Mouse (Mus musculus): ENCODE measurements around the gene E2f3. TPM values are rescaled to one million over a fixed set of nuclear protein-coding genes. Genes with fewer than 3 reads are reported as not detected.

The E2f3 gene
- polyA plus RNA-seq, 1 experiment from 2014 or later = 8.4 TPM

- H3K9me3 ChIP-seq (ENCODE audit: control insufficient read depth, low read length) = 0 out of 2 replicates have a peak, but pooled peaks cover 6% of the 10 kb centered on the region
- H3K36me3 ChIP-seq (ENCODE audit: control insufficient read depth, insufficient read depth, low read length) = peaks cover 49% of the 10 kb centered on the region
- ATAC-seq (ENCODE audit: insufficient number of reproducible peaks, insufficient read depth, low FRiP score, low read depth) = no peak
- H3K27ac ChIP-seq (replicated peaks in 1 of 2; ENCODE audit: control insufficient read depth in 1 of 2, insufficient read depth in 1 of 2, low read depth in 2 of 2, low read length in 2 of 2) = no peak overlapping the region
- no peaks in the 10 kb centered on the region for H3K27me3 ChIP-seq (ENCODE audit: control insufficient read depth, insufficient read depth, low read length)
- H3K4me3 ChIP-seq (ENCODE audit: control insufficient read depth in 1 of 2, insufficient read depth in 1 of 2, low read depth in 1 of 2, low read length in 2 of 2) = no peak overlapping the region
- no peaks in the 10 kb centered on the region for H3K4me1 ChIP-seq (ENCODE audit: control insufficient read depth in 2 of 2, insufficient read depth in 2 of 2, low read length in 2 of 2)
- 92% methylated on average over 10 of the region's 10 CpGs for WGBS
- no peak overlapping the region for H3K4me2 ChIP-seq (ENCODE audit: low read length)
- no peak overlapping the region for H3K9ac ChIP-seq (ENCODE audit: low read length)
Observed at GRCm38 (mm10) chr13:29906734-29907133, 79.1 kb downstream of the E2f3 start.

DNA sequence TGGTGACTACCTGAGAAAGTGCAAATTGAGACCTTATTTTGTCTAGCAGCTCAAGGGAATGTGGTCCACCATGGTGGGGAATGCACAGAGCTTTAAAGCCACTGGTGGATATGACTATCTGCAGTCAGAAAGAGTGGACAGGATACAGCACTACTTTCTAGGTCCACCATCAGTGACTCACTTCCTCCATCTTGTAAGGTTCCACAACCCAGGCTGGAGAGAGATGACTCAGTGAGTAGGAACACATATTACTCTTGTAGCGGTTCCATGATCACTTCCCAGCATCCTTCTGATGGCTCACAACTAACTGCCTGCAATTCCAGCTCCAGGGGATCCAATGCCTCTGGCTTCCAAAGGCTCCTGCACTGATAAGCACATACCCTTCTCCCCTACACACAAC lies 82.5 kb downstream of the E2f3 start:
- WGBS = 72% methylated on average over 1 of the region's 1 CpGs
- Histone ChIP-seq H3K27me3 (ENCODE audit: control insufficient read depth, insufficient read depth, low read length) (no peaks in the 10 kb centered on the region), H3K36me3 (ENCODE audit: control insufficient read depth, insufficient read depth, low read length) (peaks cover 17% of the 10 kb centered on the region), H3K4me2 (ENCODE audit: low read length) (no peak overlapping the region), H3K4me1 (ENCODE audit: control insufficient read depth in 2 of 2, insufficient read depth in 2 of 2, low read length in 2 of 2) (no peaks in the 10 kb centered on the region), H3K27ac (replicated peaks in 1 of 2; ENCODE audit: control insufficient read depth in 1 of 2, insufficient read depth in 1 of 2, low read depth in 2 of 2, low read length in 2 of 2) (no peak overlapping the region), H3K9ac (ENCODE audit: low read length) (no peak overlapping the region), H3K4me3 (ENCODE audit: control insufficient read depth in 1 of 2, insufficient read depth in 1 of 2, low read depth in 1 of 2, low read length in 2 of 2) (no peak overlapping the region), H3K9me3 (ENCODE audit: control insufficient read depth, low read length) (0 out of 2 replicates have a peak, but pooled peaks cover 11% of the 10 kb centered on the region)
- no peak for ATAC-seq (ENCODE audit: insufficient number of reproducible peaks, insufficient read depth, low FRiP score, low read depth)

DNA sequence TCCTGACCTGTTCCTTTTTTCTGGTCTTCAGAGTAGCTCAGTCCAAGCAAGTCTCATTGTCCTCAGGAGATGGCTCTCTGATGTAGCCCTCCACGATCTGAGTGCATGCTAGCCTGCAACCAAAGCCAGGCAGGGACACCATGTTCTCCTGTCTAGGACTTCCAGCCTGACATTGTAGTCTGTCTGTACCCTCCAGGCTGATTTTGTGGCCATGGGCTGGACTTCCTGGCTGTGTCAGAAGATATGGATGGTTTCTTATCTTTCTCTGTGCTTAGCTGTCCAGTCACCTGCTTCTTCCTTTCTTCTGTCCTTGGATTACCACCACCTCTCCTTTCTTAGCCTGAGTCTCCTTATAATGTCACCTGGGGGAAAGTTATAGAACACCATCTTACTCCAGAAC lies 83.2 kb downstream of the E2f3 start:
- Histone ChIP-seq H3K4me3 (ENCODE audit: control insufficient read depth in 1 of 2, insufficient read depth in 1 of 2, low read depth in 1 of 2, low read length in 2 of 2) (no peak overlapping the region), H3K27me3 (ENCODE audit: control insufficient read depth, insufficient read depth, low read length) (no peaks in the 10 kb centered on the region), H3K36me3 (ENCODE audit: control insufficient read depth, insufficient read depth, low read length) (peaks cover 10% of the 10 kb centered on the region), H3K27ac (replicated peaks in 1 of 2; ENCODE audit: control insufficient read depth in 1 of 2, insufficient read depth in 1 of 2, low read depth in 2 of 2, low read length in 2 of 2) (no peak overlapping the region), H3K4me1 (ENCODE audit: control insufficient read depth in 2 of 2, insufficient read depth in 2 of 2, low read length in 2 of 2) (no peaks in the 10 kb centered on the region), H3K9ac (ENCODE audit: low read length) (no peak overlapping the region), H3K9me3 (ENCODE audit: control insufficient read depth, low read length) (peaks cover 13% of the 10 kb centered on the region; the same call in 1 of the 2 replicates), H3K4me2 (ENCODE audit: low read length) (no peak overlapping the region)
- no peak for ATAC-seq (ENCODE audit: insufficient number of reproducible peaks, insufficient read depth, low FRiP score, low read depth)
- WGBS = 92% methylated on average over 1 of the region's 1 CpGs

DNA sequence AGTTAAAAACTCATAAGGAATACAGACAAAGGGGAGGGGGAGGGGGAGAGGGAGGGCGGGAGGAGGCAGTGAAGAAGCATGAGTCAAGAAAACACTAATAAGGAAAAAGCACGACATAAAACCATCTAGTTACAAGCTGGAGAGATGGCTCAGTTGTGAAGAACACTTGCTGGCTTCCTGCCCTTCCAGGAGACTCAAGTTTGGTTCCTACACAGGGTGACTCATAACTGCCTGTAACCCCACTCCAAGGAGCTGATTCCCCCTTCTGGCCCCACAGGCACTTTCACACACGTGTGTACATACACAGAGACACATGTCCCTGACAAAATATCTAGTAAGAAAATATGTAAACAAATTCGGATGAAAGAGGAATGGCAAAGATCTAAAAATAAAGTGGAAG lies 84.2 kb downstream of the E2f3 start:
- Histone ChIP-seq H3K4me2 (ENCODE audit: low read length) (no peak overlapping the region), H3K4me1 (ENCODE audit: control insufficient read depth in 2 of 2, insufficient read depth in 2 of 2, low read length in 2 of 2) (no peaks in the 10 kb centered on the region), H3K4me3 (ENCODE audit: control insufficient read depth in 1 of 2, insufficient read depth in 1 of 2, low read depth in 1 of 2, low read length in 2 of 2) (no peak overlapping the region), H3K27me3 (ENCODE audit: control insufficient read depth, insufficient read depth, low read length) (no peaks in the 10 kb centered on the region), H3K9ac (ENCODE audit: low read length) (no peak overlapping the region), H3K36me3 (ENCODE audit: control insufficient read depth, insufficient read depth, low read length) (no peaks in the 10 kb centered on the region), H3K9me3 (ENCODE audit: control insufficient read depth, low read length) (peaks cover 15% of the 10 kb centered on the region; the same call in 1 of the 2 replicates), H3K27ac (replicated peaks in 1 of 2; ENCODE audit: control insufficient read depth in 1 of 2, insufficient read depth in 1 of 2, low read depth in 2 of 2, low read length in 2 of 2) (no peak overlapping the region)
- no peak for ATAC-seq (ENCODE audit: insufficient number of reproducible peaks, insufficient read depth, low FRiP score, low read depth)
- 71% methylated on average over 4 of the region's 4 CpGs for WGBS

DNA sequence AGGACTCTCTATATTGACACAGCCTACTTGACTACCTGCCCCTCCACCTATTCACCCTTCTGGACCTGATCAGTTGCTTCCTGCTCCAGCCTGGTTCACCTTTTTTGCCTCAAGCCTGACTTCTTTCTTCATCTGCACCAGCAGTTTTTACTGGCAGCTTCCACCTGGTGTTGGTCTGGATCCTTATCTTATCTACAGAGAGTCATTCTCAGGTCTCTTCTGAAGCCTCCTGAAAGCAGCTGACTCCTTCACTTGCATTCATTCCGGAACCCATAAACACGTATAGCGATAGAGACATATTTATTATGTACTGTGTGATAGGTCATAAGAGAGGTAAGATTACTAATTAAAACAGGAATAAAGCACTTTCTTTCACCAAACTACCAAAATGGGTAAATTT lies 119.1 kb downstream of the E2f3 start:
- ATAC-seq (ENCODE audit: insufficient number of reproducible peaks, insufficient read depth, low FRiP score, low read depth) = no peak
- 83% methylated on average over 3 of the region's 3 CpGs for WGBS
- no peaks in the 10 kb centered on the region for H3K9me3 ChIP-seq (ENCODE audit: control insufficient read depth, low read length)

GRCm38 (mm10) chr13:29864331-29864730 lies 121.5 kb downstream of the E2f3 start:
- Histone ChIP-seq H3K27ac (replicated peaks in 1 of 2; ENCODE audit: control insufficient read depth in 1 of 2, insufficient read depth in 1 of 2, low read depth in 2 of 2, low read length in 2 of 2) (no peak overlapping the region), H3K27me3 (ENCODE audit: control insufficient read depth, insufficient read depth, low read length) (no peaks in the 10 kb centered on the region), H3K4me1 (ENCODE audit: control insufficient read depth in 2 of 2, insufficient read depth in 2 of 2, low read length in 2 of 2) (no peaks in the 10 kb centered on the region; a peak in 1 of 4 replicates), H3K9me3 (ENCODE audit: control insufficient read depth, low read length) (no peaks in the 10 kb centered on the region), H3K36me3 (ENCODE audit: control insufficient read depth, insufficient read depth, low read length) (no peaks in the 10 kb centered on the region), H3K9ac (ENCODE audit: low read length) (no peak overlapping the region), H3K4me2 (ENCODE audit: low read length) (no peak overlapping the region), H3K4me3 (ENCODE audit: control insufficient read depth in 1 of 2, insufficient read depth in 1 of 2, low read depth in 1 of 2, low read length in 2 of 2) (no peak overlapping the region)
- ATAC-seq (ENCODE audit: insufficient number of reproducible peaks, insufficient read depth, low FRiP score, low read depth) = no peak
- WGBS = 78% methylated on average over 6 of the region's 6 CpGs

More for the DNA sequence above, 119.1 kb downstream of the E2f3 start:
- Histone ChIP-seq H3K27me3 (ENCODE audit: control insufficient read depth, insufficient read depth, low read length) (no peaks in the 10 kb centered on the region), H3K4me1 (ENCODE audit: control insufficient read depth in 2 of 2, insufficient read depth in 2 of 2, low read length in 2 of 2) (peaks cover 2 to 7% of the 10 kb centered on the region in 2 experiments), H3K9ac (ENCODE audit: low read length) (no peak overlapping the region), H3K4me2 (ENCODE audit: low read length) (no peak overlapping the region), H3K4me3 (ENCODE audit: control insufficient read depth in 1 of 2, insufficient read depth in 1 of 2, low read depth in 1 of 2, low read length in 2 of 2) (no peak overlapping the region), H3K27ac (replicated peaks in 1 of 2; ENCODE audit: control insufficient read depth in 1 of 2, insufficient read depth in 1 of 2, low read depth in 2 of 2, low read length in 2 of 2) (no peak overlapping the region), H3K36me3 (ENCODE audit: control insufficient read depth, insufficient read depth, low read length) (no peaks in the 10 kb centered on the region)

DNA sequence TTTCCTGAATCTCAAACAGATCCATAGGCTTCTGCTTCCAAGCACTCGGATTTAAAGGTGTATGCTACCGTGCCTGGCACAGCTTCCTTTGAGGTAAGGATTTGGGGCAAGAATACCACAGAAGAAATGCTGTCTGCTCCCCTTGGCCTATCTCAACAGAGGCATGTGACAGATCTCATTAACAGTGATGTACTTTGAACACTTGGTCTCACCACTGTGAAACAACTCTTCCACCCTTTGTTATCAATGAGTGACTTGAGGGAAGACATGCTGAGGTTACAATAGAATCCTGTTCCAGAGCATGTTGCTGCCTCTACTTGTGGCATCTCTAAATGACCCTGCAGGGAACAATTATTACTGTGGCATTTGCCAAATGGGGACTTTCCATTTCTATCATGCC lies 125.8 kb downstream of the E2f3 start:
- Histone ChIP-seq H3K4me1 (ENCODE audit: control insufficient read depth in 2 of 2, insufficient read depth in 2 of 2, low read length in 2 of 2) (no peaks in the 10 kb centered on the region; a peak in 1 of 4 replicates), H3K4me3 (ENCODE audit: control insufficient read depth in 1 of 2, insufficient read depth in 1 of 2, low read depth in 1 of 2, low read length in 2 of 2) (no peak overlapping the region), H3K9ac (ENCODE audit: low read length) (no peak overlapping the region), H3K27ac (replicated peaks in 1 of 2; ENCODE audit: control insufficient read depth in 1 of 2, insufficient read depth in 1 of 2, low read depth in 2 of 2, low read length in 2 of 2) (no peak overlapping the region), H3K27me3 (ENCODE audit: control insufficient read depth, insufficient read depth, low read length) (no peaks in the 10 kb centered on the region), H3K36me3 (ENCODE audit: control insufficient read depth, insufficient read depth, low read length) (no peaks in the 10 kb centered on the region), H3K9me3 (ENCODE audit: control insufficient read depth, low read length) (no peaks in the 10 kb centered on the region), H3K4me2 (ENCODE audit: low read length) (no peak overlapping the region)
- ATAC-seq (ENCODE audit: insufficient number of reproducible peaks, insufficient read depth, low FRiP score, low read depth) = no peak
- 35% methylated on average over 2 of the region's 2 CpGs for WGBS

GRCm38 (mm10) chr13:29857436-29857835 lies 128.4 kb downstream of the E2f3 start:
- H3K27me3 ChIP-seq (ENCODE audit: control insufficient read depth, insufficient read depth, low read length) = no peaks in the 10 kb centered on the region
- H3K4me3 ChIP-seq (ENCODE audit: control insufficient read depth in 1 of 2, insufficient read depth in 1 of 2, low read depth in 1 of 2, low read length in 2 of 2) = no peak overlapping the region
- no peaks in the 10 kb centered on the region for H3K36me3 ChIP-seq (ENCODE audit: control insufficient read depth, insufficient read depth, low read length)
- no peak overlapping the region for H3K27ac ChIP-seq (replicated peaks in 1 of 2; ENCODE audit: control insufficient read depth in 1 of 2, insufficient read depth in 1 of 2, low read depth in 2 of 2, low read length in 2 of 2)
- peaks cover 0 to 10% of the 10 kb centered on the region in 2 experiments; a peak in 3 of 4 replicates for H3K4me1 ChIP-seq (ENCODE audit: control insufficient read depth in 2 of 2, insufficient read depth in 2 of 2, low read length in 2 of 2)
- 17% methylated on average over 4 of the region's 4 CpGs for WGBS
- peak overlapping the region; percentile 37; the same call in 1 of the 2 replicates for H3K4me2 ChIP-seq (ENCODE audit: low read length)
- H3K9me3 ChIP-seq (ENCODE audit: control insufficient read depth, low read length) = no peaks in the 10 kb centered on the region
- ATAC-seq (ENCODE audit: insufficient number of reproducible peaks, insufficient read depth, low FRiP score, low read depth) = no peak
- H3K9ac ChIP-seq (ENCODE audit: low read length) = no peak overlapping the region

All from heart, embryonic 14.5 days (tissue).